ENCODE assay signal across 11 mouse cellular contexts in the genomic region with DNA sequence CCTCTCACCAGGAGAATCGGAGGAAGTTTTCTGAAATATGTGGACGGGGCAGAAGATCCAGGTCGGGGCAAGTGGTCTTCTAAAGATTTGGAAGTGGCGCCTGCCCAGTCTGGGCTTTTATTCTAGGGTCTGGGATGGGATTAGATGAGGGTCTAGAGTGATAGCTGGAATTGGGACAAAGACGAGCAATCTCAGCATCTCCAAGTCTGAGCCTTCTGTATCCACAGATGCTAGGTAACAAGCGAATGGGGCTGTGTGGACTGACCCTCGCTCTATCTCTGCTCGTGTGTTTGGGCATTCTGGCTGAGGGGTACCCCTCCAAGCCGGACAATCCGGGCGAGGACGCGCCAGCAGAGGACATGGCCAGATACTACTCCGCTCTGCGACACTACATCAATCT. TPM values are rescaled to one million over a fixed set of nuclear protein-coding genes. Genes with fewer than 3 reads are reported as not detected.
A peak's percentile ranks its signal among the peaks of the same experiment; 100 is the strongest.
DNase-seq lines count a peak whose midpoint lies in the region; ATAC-seq and TF ChIP-seq lines count a peak whose summit lies in the region.
"Had no signal": no experiment of that assay in that cellular context is flagged by ENCODE, and none has a peak within 500 bp of the region (broad histone marks: within the 10 kb centered on the region; RNA-seq: fewer than 3 reads in every experiment).

No protein-coding gene starts in this region.

- H3K9me3 ChIP-seq in heart, embryonic 13.5 days: no peaks in the 10 kb centered on the region
- H3K9me3 ChIP-seq in embryonic facial prominence, embryonic 14.5 days (ENCODE audit: control insufficient read depth, low read length): no peaks in the 10 kb centered on the region
- H3K9me3 ChIP-seq in hindbrain, embryonic 14.5 days (ENCODE audit: control insufficient read depth, low read length): no peaks in the 10 kb centered on the region
- H3K9me3 ChIP-seq in midbrain, embryonic 15.5 days: no peaks in the 10 kb centered on the region

- no peak overlapping the region for H3K27ac ChIP-seq in heart, embryonic 13.5 days (replicated peaks)
- no peak overlapping the region for H3K27ac ChIP-seq in embryonic facial prominence, embryonic 14.5 days (replicated peaks; ENCODE audit: low read depth, low read length)
- H3K27ac ChIP-seq in hindbrain, embryonic 14.5 days: 0 out of 2 replicates have a peak overlapping the region, but pooled peaks have one; percentile 17
- H3K27ac ChIP-seq in midbrain, embryonic 15.5 days: no peak overlapping the region
- no peak overlapping the region for H3K27ac ChIP-seq in layer of hippocampus, adult 2 months

- no peaks in the 10 kb centered on the region for H3K36me3 ChIP-seq in heart, embryonic 13.5 days
- no peaks in the 10 kb centered on the region for H3K36me3 ChIP-seq in embryonic facial prominence, embryonic 14.5 days (ENCODE audit: control insufficient read depth, insufficient read depth, low read length)
- H3K36me3 ChIP-seq in hindbrain, embryonic 14.5 days (replicated peaks; ENCODE audit: control insufficient read depth, insufficient read depth): no peaks in the 10 kb centered on the region
- H3K36me3 ChIP-seq in midbrain, embryonic 15.5 days (replicated peaks): no peaks in the 10 kb centered on the region

- peak overlapping the region; percentile 61 for H3K4me3 ChIP-seq in heart, embryonic 13.5 days
- 0 out of 2 replicates have a peak overlapping the region, but pooled peaks have one; percentile 44 for H3K4me3 ChIP-seq in embryonic facial prominence, embryonic 14.5 days (ENCODE audit: low read depth, low read length)
- H3K4me3 ChIP-seq in hindbrain, embryonic 14.5 days (replicated peaks; ENCODE audit: low read length): peak overlapping the region; percentile 42
- H3K4me3 ChIP-seq in midbrain, embryonic 15.5 days: peak overlapping the region; percentile 40; the same call in 1 of the 2 replicates
- no peak overlapping the region for H3K4me3 ChIP-seq in layer of hippocampus, adult 2 months

- peaks cover 92% of the 10 kb centered on the region for H3K27me3 ChIP-seq in heart, embryonic 13.5 days (replicated peaks)
- H3K27me3 ChIP-seq in embryonic facial prominence, embryonic 14.5 days (replicated peaks; ENCODE audit: control insufficient read depth, insufficient read depth, low read length): peaks cover 73% of the 10 kb centered on the region
- peaks cover 43% of the 10 kb centered on the region for H3K27me3 ChIP-seq in hindbrain, embryonic 14.5 days (ENCODE audit: control insufficient read depth, insufficient read depth, low read length)
- peaks cover 36% of the 10 kb centered on the region for H3K27me3 ChIP-seq in midbrain, embryonic 15.5 days (replicated peaks)

- 8% methylated on average over 15 of the region's 15 CpGs for WGBS in heart, embryonic 13.5 days
- WGBS in embryonic facial prominence, embryonic 14.5 days: 5% methylated on average over 15 of the region's 15 CpGs
- WGBS in hindbrain, embryonic 14.5 days: 6% methylated on average over 15 of the region's 15 CpGs
- 7% methylated on average over 15 of the region's 15 CpGs for WGBS in midbrain, embryonic 15.5 days

- DNase-seq in heart, adult 8-10 months (ENCODE audit: low spot score): no peak
- no peak for DNase-seq in embryonic facial prominence, embryonic 14.5 days (ENCODE audit: low spot score)
- DNase-seq in hindbrain, embryonic 14.5 days (ENCODE audit: low spot score): no peak
- no peak for DNase-seq in lung, postnatal 10 days
- DNase-seq in gastrocnemius, postnatal 10 days: no peak
- DNase-seq in layer of hippocampus, adult 2 months (ENCODE audit: low spot score in 2 of 2): no peak
- DNase-seq: cerebellum, postnatal 36 days; kidney, postnatal 25 days; thymus, postnatal 36 days had no signal

- H3K9ac ChIP-seq in heart, embryonic 13.5 days: no peak overlapping the region
- H3K9ac ChIP-seq in embryonic facial prominence, embryonic 14.5 days (ENCODE audit: low read depth, low read length): no peak overlapping the region
- no peak overlapping the region; the same call in 1 of the 2 replicates for H3K9ac ChIP-seq in hindbrain, embryonic 14.5 days
- no peak overlapping the region for H3K9ac ChIP-seq in midbrain, embryonic 15.5 days

- no peak for ATAC-seq in heart, embryonic 13.5 days (ENCODE audit: extremely low read depth, insufficient number of reproducible peaks, low FRiP score, low TSS enrichment)
- ATAC-seq in embryonic facial prominence, embryonic 14.5 days (ENCODE audit: low read depth): no peak
- ATAC-seq in hindbrain, embryonic 14.5 days (ENCODE audit: low FRiP score): no peak
- ATAC-seq in midbrain, embryonic 15.5 days (replicated peaks): no peak

- peaks cover 14% of the 10 kb centered on the region for H3K4me1 ChIP-seq in heart, embryonic 13.5 days
- H3K4me1 ChIP-seq in embryonic facial prominence, embryonic 14.5 days (ENCODE audit: control insufficient read depth, insufficient read depth, low read length): peaks cover 9% of the 10 kb centered on the region
- peaks cover 12% of the 10 kb centered on the region for H3K4me1 ChIP-seq in hindbrain, embryonic 14.5 days (replicated peaks; ENCODE audit: control insufficient read depth, insufficient read depth, low read length)
- peaks cover 14% of the 10 kb centered on the region for H3K4me1 ChIP-seq in midbrain, embryonic 15.5 days

- peak overlapping the region; percentile 95 for H3K4me2 ChIP-seq in heart, embryonic 13.5 days
- H3K4me2 ChIP-seq in embryonic facial prominence, embryonic 14.5 days (ENCODE audit: low read depth, low read length): no peak overlapping the region
- H3K4me2 ChIP-seq in hindbrain, embryonic 14.5 days (replicated peaks): peak overlapping the region; percentile 82; the same call in 1 of the 2 replicates
- H3K4me2 ChIP-seq in midbrain, embryonic 15.5 days: no peak overlapping the region

- no peak for TF ChIP-seq CTCF in layer of hippocampus, adult 2 months (conservative IDR thresholded peaks at IDR 0.05)

RNA-seq across cellular contexts. Expression of a gene that starts 0.9 kb away (rescaled TPM):
- polyA plus RNA-seq in heart, embryonic 13.5 days (2015; fragmentation: Nextera tagmentation; extraction: Ambion mirVana): 2.3 and 4.2 TPM in 2 replicates
- total RNA-seq in heart, adult 8-10 months (2022): under 1 TPM in 2 of 4 experiments, not detected in 2; 0.53 to 0.60 TPM
- 13.8 and 17.0 TPM in 2 replicates for polyA plus RNA-seq in embryonic facial prominence, embryonic 14.5 days (2014; fragmentation: Nextera tagmentation; extraction: Ambion mirVana)
- 212 and 306 TPM in 2 replicates for polyA plus RNA-seq in hindbrain, embryonic 14.5 days (2014; fragmentation: Nextera tagmentation; extraction: Ambion mirVana)
- polyA plus RNA-seq in midbrain, embryonic 15.5 days (2015; fragmentation: Nextera tagmentation; extraction: Ambion mirVana): 99.7 and 150 TPM in 2 replicates
- not detected for total RNA-seq in gastrocnemius, postnatal 10 days (2021)
- total RNA-seq in layer of hippocampus, adult 2 months (2021): 100 to 1,000 TPM; 140 to 160 TPM

Comparison
In these comparisons a context has a peak if more than half of its experiments do, and no peak if none do; other contexts are left out.
1. H3K4me2 ChIP-seq: peak in heart, embryonic 13.5 days (single experiment) and hindbrain, embryonic 14.5 days (single experiment); none in embryonic facial prominence, embryonic 14.5 days (single experiment) and midbrain, embryonic 15.5 days (single experiment).